Mouse (Mus musculus): Measurements from ENCODE around the gene Fam19a5.

DNA sequence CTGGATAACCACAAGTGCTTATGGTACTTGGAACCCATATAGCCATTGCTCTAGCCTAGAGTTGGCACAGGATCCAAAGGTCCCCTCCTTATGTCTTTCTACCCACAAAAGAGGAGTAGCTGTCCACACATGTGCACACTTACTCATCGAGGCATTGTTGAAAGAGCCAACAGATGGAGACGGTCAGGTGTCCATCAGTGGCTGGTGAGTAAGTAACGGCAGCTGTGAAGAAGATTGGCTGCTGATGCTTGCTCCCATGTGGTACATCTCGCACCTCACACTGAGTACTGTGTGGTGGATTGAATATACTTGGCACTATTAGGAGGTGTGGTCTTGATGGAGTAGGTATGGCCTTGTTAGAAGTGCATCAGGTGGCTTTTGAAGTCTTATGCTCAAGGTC is 192.2 kb downstream of the Fam19a5 start:
- TF ChIP-seq GATA1 (IDR thresholded peaks at IDR 0.05; ENCODE audit: low read length): no peak
- no peak for TF ChIP-seq TAL1 (IDR thresholded peaks at IDR 0.05; ENCODE audit: low read length)

Data from erythroblast, embryonic 14.5 days (primary cell).